Mouse (Mus musculus): ENCODE measurements at regions not wholly inside any gene's neighbourhood (a gene's known extent, or its start where the extent isn't known, plus 50 kb on each side); places are given as distances from the start of the nearest gene placed in this dataset.

GRCm38 (mm10) chr8:10931266-10931665 is 77.0 kb downstream of the Irs2 start:
- no peak for DNase-seq
- intact Hi-C loops (cut with DNase I; ENCODE audit: low total_unique reads), result no loop called here

- intact Hi-C loops (cut with DNase I; ENCODE audit: low total_unique reads), result no loop called here
- DNase-seq, result no peak
Observed at GRCm38 (mm10) chr8:10928836-10929235, 79.4 kb downstream of the Irs2 start.

GRCm38 (mm10) chr8:10928342-10928794 is 79.9 kb downstream of the Irs2 start:
- intact Hi-C loops (cut with DNase I; ENCODE audit: low total_unique reads), result no loop called here
- peak; percentile 46 for DNase-seq

GRCm38 (mm10) chr8:10927187-10927586 is 81.1 kb downstream of the Irs2 start:
- intact Hi-C loops (cut with DNase I; ENCODE audit: low total_unique reads), result no loop called here

GRCm38 (mm10) chr8:10926518-10926915 is 81.7 kb downstream of the Irs2 start:
- intact Hi-C loops (cut with DNase I; ENCODE audit: low total_unique reads), result no loop called here
- DNase-seq, result no peak

More at GRCm38 (mm10) chr8:10927187-10927586, 81.1 kb downstream of the Irs2 start:
- no peak for DNase-seq

- no peak for DNase-seq
- intact Hi-C loops (cut with DNase I; ENCODE audit: low total_unique reads), result no loop called here
Observed at GRCm38 (mm10) chr8:10925582-10926517, 82.4 kb downstream of the Irs2 start.

GRCm38 (mm10) chr8:10924526-10925199 is 83.6 kb downstream of the Irs2 start:
- DNase-seq, result peak; percentile 58
- intact Hi-C loops (cut with DNase I; ENCODE audit: low total_unique reads), result no loop called here

- DNase-seq, result no peak
- intact Hi-C loops (cut with DNase I; ENCODE audit: low total_unique reads), result no loop called here
Observed at GRCm38 (mm10) chr8:10924001-10924490, 84.2 kb downstream of the Irs2 start.

- intact Hi-C loops (cut with DNase I; ENCODE audit: low total_unique reads), result no loop called here
- DNase-seq, result no peak
Observed at GRCm38 (mm10) chr8:10923071-10924000, 84.9 kb downstream of the Irs2 start.

- intact Hi-C loops (cut with DNase I; ENCODE audit: low total_unique reads), result no loop called here
- DNase-seq, result no peak
Observed at GRCm38 (mm10) chr8:10922209-10923030, 85.8 kb downstream of the Irs2 start.

- intact Hi-C loops (cut with DNase I; ENCODE audit: low total_unique reads), result no loop called here
- DNase-seq, result no peak
Observed at GRCm38 (mm10) chr8:10921439-10922191, 86.6 kb downstream of the Irs2 start.

- DNase-seq, result no peak
Observed at GRCm38 (mm10) chr8:10919620-10920019, 88.6 kb downstream of the Irs2 start.

GRCm38 (mm10) chr8:10918403-10919035 is 89.7 kb downstream of the Irs2 start:
- intact Hi-C loops (cut with DNase I; ENCODE audit: low total_unique reads), result no loop called here
- DNase-seq, result no peak

More at GRCm38 (mm10) chr8:10919620-10920019, 88.6 kb downstream of the Irs2 start:
- intact Hi-C loops (cut with DNase I; ENCODE audit: low total_unique reads), result no loop called here

- no peak for DNase-seq
- intact Hi-C loops (cut with DNase I; ENCODE audit: low total_unique reads), result no loop called here
Observed at GRCm38 (mm10) chr8:10914616-10915015, 93.6 kb downstream of the Irs2 start.

GRCm38 (mm10) chr8:10912436-10912835 is 95.8 kb downstream of the Irs2 start:
- intact Hi-C loops (cut with DNase I; ENCODE audit: low total_unique reads), result no loop called here

GRCm38 (mm10) chr8:10911371-10911770 is 96.9 kb downstream of the Irs2 start:
- DNase-seq, result no peak
- intact Hi-C loops (cut with DNase I; ENCODE audit: low total_unique reads), result no loop called here

More at GRCm38 (mm10) chr8:10912436-10912835, 95.8 kb downstream of the Irs2 start:
- no peak for DNase-seq

- intact Hi-C loops (cut with DNase I; ENCODE audit: low total_unique reads), result no loop called here
- DNase-seq, result no peak
Observed at GRCm38 (mm10) chr8:10910954-10911353, 97.3 kb downstream of the Irs2 start.

Measured in gastrocnemius, postnatal 14 days (tissue).